ENCODE assay signal across 8 mouse cellular contexts in the genomic region with DNA sequence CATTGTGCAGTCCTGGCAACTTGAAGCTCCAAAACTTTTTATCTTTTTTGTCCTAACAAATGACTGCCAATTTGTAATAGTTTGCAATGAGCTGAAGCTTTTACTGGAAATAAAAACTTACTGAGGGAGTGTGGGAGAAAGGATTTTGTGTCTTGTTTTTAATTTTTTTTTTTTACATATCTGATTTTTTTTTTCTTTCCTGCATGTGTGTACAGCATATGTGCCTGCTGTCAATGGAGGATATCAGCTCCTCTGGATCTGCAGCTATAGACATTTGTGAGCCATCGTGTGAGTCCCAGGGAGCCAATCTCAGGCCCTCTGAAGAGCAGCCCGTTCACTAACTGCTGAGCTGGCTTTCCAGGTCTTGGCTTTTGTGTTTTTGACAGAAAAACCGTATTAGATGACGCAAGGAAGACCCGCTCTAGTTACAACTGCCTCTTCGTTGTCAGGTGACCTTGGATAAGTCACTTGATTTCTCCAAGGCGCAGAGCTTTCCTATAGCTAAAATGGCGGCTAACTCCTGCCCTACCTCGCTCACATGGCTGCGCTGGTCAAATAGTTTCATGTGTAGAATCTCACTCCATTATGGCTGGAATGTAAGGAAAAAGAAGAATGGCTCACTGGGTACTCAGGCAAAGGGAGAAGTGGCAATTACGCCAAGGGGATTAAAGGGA. TPM values are rescaled to one million over a fixed set of nuclear protein-coding genes. Genes with fewer than 3 reads are reported as not detected.
DNase-seq lines count a peak whose midpoint lies in the region; ATAC-seq lines count a peak whose summit lies in the region.

No protein-coding gene starts in this region.

- no peaks in the 10 kb centered on the region for H3K9me3 ChIP-seq in kidney, embryonic 14.5 days (ENCODE audit: control insufficient read depth, low read length)
- H3K9me3 ChIP-seq in hindbrain, embryonic 12.5 days (replicated peaks) = no peaks in the 10 kb centered on the region
- no peaks in the 10 kb centered on the region for H3K9me3 ChIP-seq in midbrain, embryonic 15.5 days

- peak overlapping the region; percentile 85 for H3K9ac ChIP-seq in kidney, embryonic 14.5 days (ENCODE audit: low read depth, low read length)
- peak overlapping the region; percentile 75; the same call in 1 of the 2 replicates for H3K9ac ChIP-seq in hindbrain, embryonic 12.5 days
- peak overlapping the region; percentile 91; the same call in 1 of the 2 replicates for H3K9ac ChIP-seq in midbrain, embryonic 15.5 days

- H3K4me3 ChIP-seq in kidney, embryonic 14.5 days (ENCODE audit: low read length) = peak overlapping the region; percentile 70
- peak overlapping the region; percentile 59 for H3K4me3 ChIP-seq in hindbrain, embryonic 12.5 days
- peak overlapping the region; percentile 76 for H3K4me3 ChIP-seq in midbrain, embryonic 15.5 days

- no peak for DNase-seq in kidney, adult 9 months
- peak; percentile 46 for DNase-seq in NIH3T3 (ENCODE audit: low read depth)
- no peak for DNase-seq in urinary bladder, postnatal 4 days (ENCODE audit: low spot score in 2 of 2)
- DNase-seq in frontal cortex, postnatal 14 days (ENCODE audit: low spot score in 2 of 2) = no peak
- DNase-seq in right cerebral cortex, postnatal 4 days = no peak

- H3K4me1 ChIP-seq in kidney, embryonic 14.5 days (ENCODE audit: control insufficient read depth, insufficient read depth, low read length) = peaks cover 21% of the 10 kb centered on the region
- peaks cover 40% of the 10 kb centered on the region for H3K4me1 ChIP-seq in hindbrain, embryonic 12.5 days
- H3K4me1 ChIP-seq in midbrain, embryonic 15.5 days = peaks cover 46% of the 10 kb centered on the region

- peak overlapping the region; percentile 61 for H3K4me2 ChIP-seq in kidney, embryonic 14.5 days (replicated peaks; ENCODE audit: low read depth, low read length)
- H3K4me2 ChIP-seq in hindbrain, embryonic 12.5 days (replicated peaks) = peak overlapping the region; percentile 80
- H3K4me2 ChIP-seq in midbrain, embryonic 15.5 days = peak overlapping the region; percentile 67

- 88% methylated on average over 11 of the region's 11 CpGs for WGBS in kidney, embryonic 14.5 days
- WGBS in hindbrain, embryonic 12.5 days = 86% methylated on average over 11 of the region's 11 CpGs
- 84% methylated on average over 11 of the region's 11 CpGs for WGBS in midbrain, embryonic 15.5 days

- H3K27me3 ChIP-seq in kidney, embryonic 14.5 days (ENCODE audit: control insufficient read depth, insufficient read depth, low read length) = no peaks in the 10 kb centered on the region
- peaks cover 37% of the 10 kb centered on the region for H3K27me3 ChIP-seq in hindbrain, embryonic 12.5 days
- peaks cover 32% of the 10 kb centered on the region for H3K27me3 ChIP-seq in midbrain, embryonic 15.5 days (replicated peaks)

- ATAC-seq in kidney, embryonic 14.5 days (ENCODE audit: low FRiP score, low TSS enrichment) = no peak
- ATAC-seq in hindbrain, embryonic 12.5 days (ENCODE audit: low FRiP score) = no peak
- no peak for ATAC-seq in midbrain, embryonic 15.5 days (replicated peaks)

- H3K27ac ChIP-seq in kidney, embryonic 14.5 days (ENCODE audit: low read depth, low read length) = peak overlapping the region; percentile 86
- no peak overlapping the region for H3K27ac ChIP-seq in hindbrain, embryonic 12.5 days
- H3K27ac ChIP-seq in midbrain, embryonic 15.5 days = peak overlapping the region; percentile 97

- no peaks in the 10 kb centered on the region for H3K36me3 ChIP-seq in kidney, embryonic 14.5 days (ENCODE audit: control insufficient read depth, insufficient read depth, low read length)
- H3K36me3 ChIP-seq in hindbrain, embryonic 12.5 days = no peaks in the 10 kb centered on the region
- no peaks in the 10 kb centered on the region for H3K36me3 ChIP-seq in midbrain, embryonic 15.5 days (replicated peaks)

RNA-seq across cellular contexts. Expression of gene Hexim1, which starts 1.6 kb away (rescaled TPM):
- 7.1 and 8.9 TPM in 2 replicates for polyA plus RNA-seq in kidney, embryonic 14.5 days (2014; fragmentation: Nextera tagmentation; extraction: Ambion mirVana)
- polyA plus RNA-seq in hindbrain, embryonic 12.5 days (2016; fragmentation: Nextera tagmentation; extraction: Ambion mirVana) = 3.8 and 4.0 TPM in 2 replicates
- 3.1 and 3.7 TPM in 2 replicates for polyA plus RNA-seq in midbrain, embryonic 15.5 days (2015; fragmentation: Nextera tagmentation; extraction: Ambion mirVana)

RNA-seq across cellular contexts. Expression of gene Acbd4, which starts 12.9 kb away (rescaled TPM):
- polyA plus RNA-seq in kidney, embryonic 14.5 days (2014; fragmentation: Nextera tagmentation; extraction: Ambion mirVana) = 15.8 and 16.9 TPM in 2 replicates
- 7.0 and 8.3 TPM in 2 replicates for polyA plus RNA-seq in hindbrain, embryonic 12.5 days (2016; fragmentation: Nextera tagmentation; extraction: Ambion mirVana)
- polyA plus RNA-seq in midbrain, embryonic 15.5 days (2015; fragmentation: Nextera tagmentation; extraction: Ambion mirVana) = 9.7 and 11.1 TPM in 2 replicates

RNA-seq across cellular contexts. Expression of gene Plcd3, which starts 12.9 kb away (rescaled TPM):
- 3.2 and 4.4 TPM in 2 replicates for polyA plus RNA-seq in kidney, embryonic 14.5 days (2014; fragmentation: Nextera tagmentation; extraction: Ambion mirVana)
- 1.6 and 1.7 TPM in 2 replicates for polyA plus RNA-seq in hindbrain, embryonic 12.5 days (2016; fragmentation: Nextera tagmentation; extraction: Ambion mirVana)
- polyA plus RNA-seq in midbrain, embryonic 15.5 days (2015; fragmentation: Nextera tagmentation; extraction: Ambion mirVana) = 3.0 and 3.8 TPM in 2 replicates

RNA-seq across cellular contexts. Expression of gene Hexim2, which starts 17.8 kb away (rescaled TPM):
- polyA plus RNA-seq in kidney, embryonic 14.5 days (2014; fragmentation: Nextera tagmentation; extraction: Ambion mirVana) = 8.3 and 10.3 TPM in 2 replicates
- 12.0 and 12.9 TPM in 2 replicates for polyA plus RNA-seq in hindbrain, embryonic 12.5 days (2016; fragmentation: Nextera tagmentation; extraction: Ambion mirVana)
- polyA plus RNA-seq in midbrain, embryonic 15.5 days (2015; fragmentation: Nextera tagmentation; extraction: Ambion mirVana) = 27.2 and 33.4 TPM in 2 replicates

RNA-seq across cellular contexts. Expression of gene Fmnl1, which starts 56.5 kb away (rescaled TPM):
- 1.1 and 4.0 TPM in 2 replicates for polyA plus RNA-seq in kidney, embryonic 14.5 days (2014; fragmentation: Nextera tagmentation; extraction: Ambion mirVana)
- polyA plus RNA-seq in hindbrain, embryonic 12.5 days (2016; fragmentation: Nextera tagmentation; extraction: Ambion mirVana) = 1.4 and 1.6 TPM in 2 replicates
- polyA plus RNA-seq in midbrain, embryonic 15.5 days (2015; fragmentation: Nextera tagmentation; extraction: Ambion mirVana) = 7.0 and 7.5 TPM in 2 replicates
